Mouse (Mus musculus): Measurements from ENCODE around the gene Cpb1. TPM values are rescaled to one million over a fixed set of nuclear protein-coding genes. Genes with fewer than 3 reads are reported as not detected.

Gene Cpb1
- polyA plus RNA-seq, 1 experiment from 2014 or later, result not detected

DNA sequence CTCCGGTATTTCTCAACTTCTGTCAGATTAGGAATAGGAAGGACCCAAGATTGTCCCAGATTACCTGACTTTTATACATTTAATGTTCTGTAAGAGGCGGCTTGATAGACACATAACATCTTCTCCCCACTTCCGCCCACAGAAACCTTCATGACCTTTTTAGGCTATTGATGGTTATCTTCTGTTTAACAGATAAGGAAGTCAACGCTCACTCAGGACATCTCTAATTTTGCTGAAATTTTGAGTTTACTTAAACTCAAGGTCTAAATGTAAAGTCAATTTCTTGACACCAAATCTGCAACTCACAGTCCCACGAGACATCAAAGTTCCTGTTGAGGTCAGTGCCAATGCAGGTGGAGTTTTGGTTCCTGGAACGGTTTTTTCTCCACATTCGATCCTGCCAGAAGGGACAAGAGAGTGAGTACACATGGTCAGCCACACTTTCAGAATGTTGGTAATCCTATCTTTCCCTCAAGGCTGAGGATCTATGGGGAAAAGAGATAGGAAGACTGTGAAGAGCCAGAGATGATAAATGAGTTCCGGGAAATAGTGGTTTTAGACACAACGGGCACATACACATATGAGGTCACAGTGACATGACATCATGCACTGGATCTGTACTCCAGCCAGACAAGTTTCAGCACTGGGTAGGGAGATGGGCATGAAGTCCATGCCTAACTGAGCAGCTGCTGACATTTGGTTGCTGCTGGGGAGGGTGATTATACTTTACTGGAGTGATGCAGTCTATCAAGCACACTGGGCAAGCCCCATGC, 52.4 kb downstream of the Cpb1 start:
- no peaks in the 10 kb centered on the region for H3K4me1 ChIP-seq (ENCODE audit: control insufficient read depth, insufficient read depth, low read length)
- 92% methylated on average over 9 of the region's 9 CpGs for whole genome bisulfite sequencing
- H3K9ac ChIP-seq (replicated peaks; ENCODE audit: low read length), result no peak overlapping the region
- H3K9me3 ChIP-seq (ENCODE audit: control insufficient read depth, low read length), result no peaks in the 10 kb centered on the region
- H3K4me2 ChIP-seq (ENCODE audit: low read length), result no peak overlapping the region
- H3K27ac ChIP-seq (replicated peaks; ENCODE audit: low read depth, low read length), result no peak overlapping the region
- ATAC-seq (ENCODE audit: low FRiP score, low TSS enrichment) (no peak), DNase-seq (no peak)
- no peaks in the 10 kb centered on the region for H3K36me3 ChIP-seq (ENCODE audit: control insufficient read depth, insufficient read depth, low read length)
- no peak overlapping the region for H3K4me3 ChIP-seq (replicated peaks; ENCODE audit: low read depth, low read length)
- H3K27me3 ChIP-seq (ENCODE audit: control insufficient read depth, insufficient read depth, low read length), result no peaks in the 10 kb centered on the region

DNA sequence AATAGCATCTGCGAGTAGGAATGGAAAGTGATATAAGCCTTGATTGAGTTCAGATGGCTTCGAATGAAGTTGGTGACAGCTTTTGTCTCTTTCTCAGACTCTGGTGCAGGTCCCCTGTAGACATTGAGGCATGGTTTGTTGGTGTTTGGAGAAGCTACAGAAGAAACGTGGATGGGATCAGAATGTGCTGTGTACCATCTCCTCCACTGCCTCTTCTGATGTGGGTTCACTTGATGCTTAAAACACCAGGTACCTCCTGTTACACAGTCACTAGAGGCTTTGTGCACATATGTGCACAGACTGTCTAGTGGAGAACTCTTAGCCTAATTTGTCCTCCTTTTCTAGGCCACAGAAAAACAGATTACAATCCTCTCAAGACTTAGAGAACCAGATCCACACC, 53.4 kb downstream of the Cpb1 start:
- no peak for DNase-seq
- WGBS, result 84% methylated on average over 3 of the region's 3 CpGs
- ATAC-seq (ENCODE audit: low FRiP score, low TSS enrichment), result no peak
- Histone ChIP-seq H3K4me1 (ENCODE audit: control insufficient read depth, insufficient read depth, low read length) (no peaks in the 10 kb centered on the region), H3K9ac (replicated peaks; ENCODE audit: low read length) (no peak overlapping the region), H3K27me3 (ENCODE audit: control insufficient read depth, insufficient read depth, low read length) (no peaks in the 10 kb centered on the region), H3K4me3 (replicated peaks; ENCODE audit: low read depth, low read length) (no peak overlapping the region), H3K4me2 (ENCODE audit: low read length) (no peak overlapping the region), H3K27ac (replicated peaks; ENCODE audit: low read depth, low read length) (no peak overlapping the region), H3K36me3 (ENCODE audit: control insufficient read depth, insufficient read depth, low read length) (no peaks in the 10 kb centered on the region), H3K9me3 (ENCODE audit: control insufficient read depth, low read length) (no peaks in the 10 kb centered on the region)

- no peaks in the 10 kb centered on the region for H3K27me3 ChIP-seq (ENCODE audit: control insufficient read depth, insufficient read depth, low read length)
- ATAC-seq (ENCODE audit: low FRiP score, low TSS enrichment) (no peak), DNase-seq (peak; percentile 83)
- no peaks in the 10 kb centered on the region for H3K36me3 ChIP-seq (ENCODE audit: control insufficient read depth, insufficient read depth, low read length)
- H3K4me3 ChIP-seq (replicated peaks; ENCODE audit: low read depth, low read length), result no peak overlapping the region
- H3K4me2 ChIP-seq (ENCODE audit: low read length), result no peak overlapping the region
- no peaks in the 10 kb centered on the region for H3K4me1 ChIP-seq (ENCODE audit: control insufficient read depth, insufficient read depth, low read length)
- WGBS, result 29% methylated on average over 6 of the region's 6 CpGs
- H3K9ac ChIP-seq (replicated peaks; ENCODE audit: low read length), result no peak overlapping the region
- no peak overlapping the region for H3K27ac ChIP-seq (replicated peaks; ENCODE audit: low read depth, low read length)
- H3K9me3 ChIP-seq (ENCODE audit: control insufficient read depth, low read length), result no peaks in the 10 kb centered on the region
These were observed 76.7 kb downstream of the Cpb1 start for GRCm38 (mm10) chr3:20198869-20199268.

Small RNA genes within 50 kb of the gene (microRNA-seq; reads per million reads assigned to microRNA genes)
- gene Mir7007, result not detected

Other genes with a start within 250 kb of the Cpb1 start
- gene Hps3, start 240.4 kb downstream of the Cpb1 start, polyA plus RNA-seq (2014; fragmentation: Nextera tagmentation; extraction: Ambion mirVana), result 11.1 and 14.3 TPM in 2 replicates
- 22.7 and 29.1 TPM in 2 replicates for gene Hltf, start 217.9 kb downstream of the Cpb1 start, polyA plus RNA-seq (2014; fragmentation: Nextera tagmentation; extraction: Ambion mirVana)
- 46.0 and 49.6 TPM in 2 replicates for gene Gyg, start 120.4 kb downstream of the Cpb1 start, polyA plus RNA-seq (2014; fragmentation: Nextera tagmentation; extraction: Ambion mirVana)
- gene Cpa3, start 33.6 kb downstream of the Cpb1 start, polyA plus RNA-seq (2014; fragmentation: Nextera tagmentation; extraction: Ambion mirVana), result 0.14 TPM in 1 of 2 replicates, not detected in the other
- not detected in 2 replicates for gene Agtr1b, start 91.4 kb upstream of the Cpb1 start, polyA plus RNA-seq (2014; fragmentation: Nextera tagmentation; extraction: Ambion mirVana)